ENCODE assay signal across 11 mouse cellular contexts in the genomic region with DNA sequence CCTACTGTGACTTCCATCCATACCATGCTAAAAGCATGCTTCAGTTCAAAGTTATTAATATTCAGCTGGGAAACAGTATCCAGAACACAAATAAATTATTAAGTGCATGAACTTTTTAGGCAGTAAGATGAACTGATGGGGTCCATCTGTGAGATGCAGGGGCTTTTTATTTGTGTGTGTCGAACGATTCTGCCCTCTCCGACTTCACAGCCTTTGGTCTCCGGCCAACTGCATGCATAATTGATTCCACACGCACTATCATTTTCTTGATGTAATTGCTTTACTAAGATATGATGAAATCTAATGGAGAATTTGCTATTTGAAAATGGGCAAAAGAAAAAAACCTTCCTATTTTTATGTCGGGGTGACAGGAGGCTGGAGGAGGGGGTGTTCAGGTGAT. TPM values are rescaled to one million over a fixed set of nuclear protein-coding genes. Genes with fewer than 3 reads are reported as not detected.
DNase-seq lines count a peak whose midpoint lies in the region; ATAC-seq and TF ChIP-seq lines count a peak whose summit lies in the region.
"Had no signal": no experiment of that assay in that cellular context is flagged by ENCODE, and none has a peak within 500 bp of the region (broad histone marks: within the 10 kb centered on the region; RNA-seq: fewer than 3 reads in every experiment).

No protein-coding gene starts in this region.

- WGBS in lung, embryonic 14.5 days, result 36% methylated on average over 6 of the region's 6 CpGs
- WGBS in forebrain, embryonic 13.5 days, result 16% methylated on average over 6 of the region's 6 CpGs
- WGBS in limb, embryonic 13.5 days, result 25% methylated on average over 6 of the region's 6 CpGs
- WGBS in olfactory bulb, adult 2 months, result 29% methylated on average over 6 of the region's 6 CpGs
- 56% methylated on average over 6 of the region's 6 CpGs for WGBS in kidney, embryonic 16.5 days

- no peaks in the 10 kb centered on the region; the same call in 1 of the 2 replicates for H3K36me3 ChIP-seq in lung, embryonic 14.5 days (ENCODE audit: insufficient read depth)
- peaks cover 7% of the 10 kb centered on the region; the same call in 1 of the 2 replicates for H3K36me3 ChIP-seq in forebrain, embryonic 13.5 days (ENCODE audit: poor library complexity, severe bottlenecking)
- H3K36me3 ChIP-seq in limb, embryonic 13.5 days, result peaks cover 9% of the 10 kb centered on the region
- no peaks in the 10 kb centered on the region for H3K36me3 ChIP-seq in kidney, embryonic 16.5 days (ENCODE audit: insufficient read depth, low read length)
- H3K36me3 ChIP-seq: kidney, embryonic 15.5 days had no signal

- H3K9me3 ChIP-seq in lung, embryonic 14.5 days (ENCODE audit: low read depth, low read length), result no peaks in the 10 kb centered on the region
- H3K9me3 ChIP-seq in forebrain, embryonic 13.5 days (replicated peaks), result no peaks in the 10 kb centered on the region
- H3K9me3 ChIP-seq in limb, embryonic 13.5 days, result no peaks in the 10 kb centered on the region
- H3K9me3 ChIP-seq in kidney, embryonic 16.5 days (ENCODE audit: low read length), result no peaks in the 10 kb centered on the region
- H3K9me3 ChIP-seq: heart, embryonic 13.5 days; kidney, embryonic 15.5 days had no signal

- no peak for TF ChIP-seq CTCF in lung, embryonic 14.5 days (IDR thresholded peaks at IDR 0.05; ENCODE audit: low read depth)
- no peak for TF ChIP-seq CTCF in olfactory bulb, adult 2 months (IDR thresholded peaks at IDR 0.05; ENCODE audit: insufficient read depth, low read depth, low read length)

- H3K27me3 ChIP-seq in lung, embryonic 14.5 days (ENCODE audit: insufficient read depth, low read length), result no peaks in the 10 kb centered on the region
- H3K27me3 ChIP-seq in forebrain, embryonic 13.5 days, result no peaks in the 10 kb centered on the region
- no peaks in the 10 kb centered on the region for H3K27me3 ChIP-seq in limb, embryonic 13.5 days
- peaks cover 57% of the 10 kb centered on the region for H3K27me3 ChIP-seq in kidney, embryonic 16.5 days (ENCODE audit: insufficient read depth, low read length)
- H3K27me3 ChIP-seq: heart, embryonic 13.5 days had no signal

- peaks cover 49% of the 10 kb centered on the region for H3K4me1 ChIP-seq in lung, embryonic 14.5 days (ENCODE audit: insufficient read depth)
- peaks cover 97% of the 10 kb centered on the region for H3K4me1 ChIP-seq in forebrain, embryonic 13.5 days
- peaks cover 89% of the 10 kb centered on the region for H3K4me1 ChIP-seq in limb, embryonic 13.5 days
- peaks cover 40% of the 10 kb centered on the region for H3K4me1 ChIP-seq in olfactory bulb, adult 2 months (ENCODE audit: control insufficient read depth, insufficient read depth, low read length)
- H3K4me1 ChIP-seq in kidney, embryonic 16.5 days (ENCODE audit: insufficient read depth, low read length), result 0 out of 2 replicates have a peak, but pooled peaks cover 4% of the 10 kb centered on the region

- TF ChIP-seq POLR2A in olfactory bulb, adult 2 months (IDR thresholded peaks at IDR 0.05; ENCODE audit: insufficient read depth, low read depth, low read length), result no peak

- no peak overlapping the region for H3K9ac ChIP-seq in lung, embryonic 14.5 days
- peak overlapping the region; percentile 65 for H3K9ac ChIP-seq in forebrain, embryonic 13.5 days
- no peak overlapping the region for H3K9ac ChIP-seq in limb, embryonic 13.5 days
- H3K9ac ChIP-seq in kidney, embryonic 16.5 days (replicated peaks; ENCODE audit: low read length), result no peak overlapping the region
- H3K9ac ChIP-seq: heart, embryonic 13.5 days; kidney, embryonic 15.5 days had no signal

- peak; percentile 62 for DNase-seq in lung, embryonic 14.5 days
- DNase-seq in lung, postnatal 14 days, result no peak
- DNase-seq: adrenal gland, adult 8-10 months had no signal

- no peak overlapping the region for H3K4me3 ChIP-seq in lung, embryonic 14.5 days (ENCODE audit: low read depth, low read length)
- peak overlapping the region; percentile 23 for H3K4me3 ChIP-seq in forebrain, embryonic 13.5 days
- no peak overlapping the region for H3K4me3 ChIP-seq in limb, embryonic 13.5 days
- no peak overlapping the region for H3K4me3 ChIP-seq in olfactory bulb, adult 2 months (ENCODE audit: insufficient read depth, low read depth, low read length)
- no peak overlapping the region for H3K4me3 ChIP-seq in kidney, embryonic 16.5 days (ENCODE audit: low read length)
- H3K4me3 ChIP-seq: heart, embryonic 13.5 days; kidney, embryonic 15.5 days had no signal

- ATAC-seq in lung, embryonic 14.5 days (ENCODE audit: insufficient read depth), result no peak
- ATAC-seq in forebrain, embryonic 13.5 days, result no peak
- ATAC-seq in limb, embryonic 13.5 days (ENCODE audit: low FRiP score, low read depth), result no peak
- no peak for ATAC-seq in kidney, embryonic 16.5 days (ENCODE audit: low FRiP score, low TSS enrichment)
- ATAC-seq in activated CD4-positive, CD25-positive, alpha-beta regulatory T cell, adult 4 months, result no peak

- H3K4me2 ChIP-seq in lung, embryonic 14.5 days, result no peak overlapping the region
- H3K4me2 ChIP-seq in forebrain, embryonic 13.5 days, result peak overlapping the region; percentile 56
- peak overlapping the region; percentile 37; the same call in 1 of the 2 replicates for H3K4me2 ChIP-seq in limb, embryonic 13.5 days (replicated peaks)
- no peak overlapping the region for H3K4me2 ChIP-seq in kidney, embryonic 16.5 days (replicated peaks; ENCODE audit: low read depth, low read length)
- H3K4me2 ChIP-seq: heart, embryonic 13.5 days; kidney, embryonic 15.5 days had no signal

- no peak overlapping the region for H3K27ac ChIP-seq in lung, embryonic 14.5 days (ENCODE audit: low read depth)
- peak overlapping the region; percentile 93 for H3K27ac ChIP-seq in forebrain, embryonic 13.5 days
- H3K27ac ChIP-seq in limb, embryonic 13.5 days, result no peak overlapping the region; the same call in 1 of the 2 replicates
- peak overlapping the region; percentile 49; the same call in 1 of the 2 replicates for H3K27ac ChIP-seq in olfactory bulb, adult 2 months (ENCODE audit: insufficient read depth, low read depth, low read length)
- no peak overlapping the region for H3K27ac ChIP-seq in kidney, embryonic 16.5 days (ENCODE audit: low read length)
- H3K27ac ChIP-seq: heart, embryonic 13.5 days; kidney, embryonic 15.5 days had no signal

RNA-seq across cellular contexts. Expression of gene Bcl11a, which starts 19.2 kb away (rescaled TPM):
- polyA plus RNA-seq in lung, embryonic 14.5 days (2014; fragmentation: Nextera tagmentation; extraction: Ambion mirVana), result 18.6 and 21.1 TPM in 2 replicates
- polyA plus RNA-seq in forebrain, embryonic 13.5 days (2015; fragmentation: Nextera tagmentation; extraction: Ambion mirVana), result 159 and 161 TPM in 2 replicates
- 76.6 and 82.3 TPM in 2 replicates for polyA plus RNA-seq in limb, embryonic 13.5 days (2015; fragmentation: Nextera tagmentation; extraction: Ambion mirVana)
- polyA plus RNA-seq in olfactory bulb, adult 2 months (2012; ENCODE audit: insufficient read depth, insufficient read length, low replicate concordance, missing spikeins), result 89.4 TPM in 1 of 2 replicates, not detected in the other
- polyA plus RNA-seq in kidney, embryonic 16.5 days (2015; fragmentation: Nextera tagmentation; extraction: Ambion mirVana), result 2.8 and 3.1 TPM in 2 replicates
- polyA plus RNA-seq in activated CD4-positive, CD25-positive, alpha-beta regulatory T cell, adult 4 months (2017; shearing (Covaris generic)), result under 1 TPM; 0.37 to 0.96 TPM

RNA-seq across cellular contexts. Expression of gene A830031A19Rik, which starts 22.2 kb away (rescaled TPM):
- polyA plus RNA-seq in lung, embryonic 14.5 days (2014; fragmentation: Nextera tagmentation; extraction: Ambion mirVana), result not detected in 2 replicates
- not detected in 2 replicates for polyA plus RNA-seq in forebrain, embryonic 13.5 days (2015; fragmentation: Nextera tagmentation; extraction: Ambion mirVana)
- not detected in 2 replicates for polyA plus RNA-seq in limb, embryonic 13.5 days (2015; fragmentation: Nextera tagmentation; extraction: Ambion mirVana)
- polyA plus RNA-seq in olfactory bulb, adult 2 months (2012; ENCODE audit: insufficient read depth, insufficient read length, low replicate concordance, missing spikeins), result not detected in 2 replicates
- polyA plus RNA-seq in kidney, embryonic 16.5 days (2015; fragmentation: Nextera tagmentation; extraction: Ambion mirVana), result not detected in 2 replicates
- not detected for polyA plus RNA-seq in activated CD4-positive, CD25-positive, alpha-beta regulatory T cell, adult 4 months (2017; shearing (Covaris generic))
- polyA plus RNA-seq: heart, embryonic 13.5 days; kidney, embryonic 15.5 days; liver, embryonic 16.5 days had no signal

Comparison
In these comparisons a context has a peak if more than half of its experiments do, and no peak if none do; other contexts are left out.
1. H3K27ac ChIP-seq: peak in forebrain, embryonic 13.5 days (single experiment) and olfactory bulb, adult 2 months (single experiment); none in lung, embryonic 14.5 days (single experiment), limb, embryonic 13.5 days (single experiment) and kidney, embryonic 16.5 days (single experiment).
2. H3K4me2 ChIP-seq: peak in forebrain, embryonic 13.5 days (single experiment) and limb, embryonic 13.5 days (single experiment); none in lung, embryonic 14.5 days (single experiment) and kidney, embryonic 16.5 days (single experiment).